Mouse (Mus musculus) c-Kit-positive CD71-positive TER-119-negative erythroid progenitor cells, embryonic 14.5 days (primary cell): ENCODE measurements around the gene Cyp46a1.

Experiments used
- DNase-seq: peaks from one replicate; pipeline ENCODE4 v3.0.0-alpha.2; 2013; ENCODE audit warnings: low read depth

The Cyp46a1 gene

DNA sequence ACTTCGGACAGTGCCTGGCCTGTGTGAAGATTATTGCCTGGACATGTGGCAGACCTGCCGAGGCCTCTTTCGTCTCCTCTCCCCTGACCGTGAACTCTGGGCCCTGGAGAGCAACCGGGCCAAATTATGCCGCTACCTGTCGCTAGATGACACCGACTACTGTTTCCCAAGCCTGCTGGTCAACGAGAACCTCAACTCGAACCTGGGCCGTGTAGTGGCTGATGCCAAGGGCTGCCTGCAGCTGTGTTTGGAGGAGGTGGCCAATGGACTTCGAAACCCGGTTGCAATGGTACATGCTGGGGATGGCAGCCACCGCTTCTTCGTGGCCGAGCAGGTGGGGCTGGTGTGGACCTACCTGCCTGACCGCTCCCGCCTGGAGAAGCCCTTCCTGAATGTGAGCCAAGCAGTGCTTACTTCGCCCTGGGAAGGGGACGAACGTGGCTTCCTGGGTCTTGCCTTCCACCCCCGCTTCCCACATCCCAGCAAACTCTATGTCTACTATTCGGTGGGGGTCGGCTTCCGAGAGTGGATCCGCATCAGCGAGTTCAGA is 22.4 kb upstream of the Cyp46a1 start:
- no peak for DNase-seq

GRCm38 (mm10) chr12:108312432-108312851 is 21.7 kb upstream of the Cyp46a1 start:
- DNase-seq: no peak

- no peak for DNase-seq
Measured at GRCm38 (mm10) chr12:108313244-108313772, 20.9 kb upstream of the Cyp46a1 start.

GRCm38 (mm10) chr12:108315818-108316217 is 18.4 kb upstream of the Cyp46a1 start:
- no peak for DNase-seq

- no peak for DNase-seq
Measured at GRCm38 (mm10) chr12:108316655-108317054, 17.5 kb upstream of the Cyp46a1 start.

- DNase-seq: no peak
Measured at GRCm38 (mm10) chr12:108317201-108317738, 16.9 kb upstream of the Cyp46a1 start.

DNA sequence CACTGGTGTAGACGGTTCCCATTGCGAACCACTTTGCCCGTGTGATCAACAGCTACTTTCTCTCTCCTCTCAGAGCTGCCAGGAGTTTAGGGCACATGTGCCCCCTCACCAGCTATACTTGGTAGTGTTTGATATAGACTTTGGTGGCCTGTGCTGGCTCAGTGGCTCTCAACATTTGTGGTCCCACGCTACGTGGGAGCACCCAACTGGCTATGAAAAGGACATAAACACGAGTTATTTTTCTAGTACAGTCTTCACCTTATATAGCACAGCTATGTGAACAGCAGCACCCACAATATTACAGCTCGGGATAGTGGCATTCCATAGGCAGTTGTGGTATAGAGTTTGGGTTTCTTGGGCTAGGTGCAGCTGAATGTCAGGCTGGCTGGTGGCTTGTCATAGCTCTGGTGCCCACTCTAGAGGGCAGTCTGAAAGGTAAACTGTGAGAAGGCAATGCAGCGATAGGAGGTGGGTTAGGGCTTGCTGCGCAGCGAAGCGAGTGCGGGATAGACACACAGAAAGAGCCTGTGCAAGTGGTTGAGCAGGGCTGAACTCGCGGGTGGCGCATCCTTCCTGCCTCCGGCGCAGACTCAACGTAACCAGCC is 16.3 kb upstream of the Cyp46a1 start:
- no peak for DNase-seq

DNA sequence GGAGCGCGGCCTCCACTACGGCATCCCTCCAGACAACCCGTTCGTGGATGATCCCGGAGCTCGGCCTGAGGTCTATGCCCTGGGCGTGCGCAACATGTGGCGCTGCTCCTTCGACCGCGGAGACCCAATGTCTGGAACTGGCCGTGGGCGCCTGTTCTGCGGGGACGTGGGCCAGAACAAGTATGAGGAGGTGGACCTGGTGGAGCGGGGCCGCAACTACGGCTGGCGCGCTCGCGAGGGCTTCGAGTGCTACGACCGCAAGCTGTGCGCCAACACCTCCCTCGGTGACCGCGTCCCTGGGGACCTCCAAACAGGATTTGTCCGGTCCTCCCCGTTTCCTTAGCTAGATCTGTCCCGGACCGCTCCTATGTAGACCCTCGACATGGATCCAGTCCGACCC is 15.7 kb upstream of the Cyp46a1 start:
- DNase-seq: no peak

DNA sequence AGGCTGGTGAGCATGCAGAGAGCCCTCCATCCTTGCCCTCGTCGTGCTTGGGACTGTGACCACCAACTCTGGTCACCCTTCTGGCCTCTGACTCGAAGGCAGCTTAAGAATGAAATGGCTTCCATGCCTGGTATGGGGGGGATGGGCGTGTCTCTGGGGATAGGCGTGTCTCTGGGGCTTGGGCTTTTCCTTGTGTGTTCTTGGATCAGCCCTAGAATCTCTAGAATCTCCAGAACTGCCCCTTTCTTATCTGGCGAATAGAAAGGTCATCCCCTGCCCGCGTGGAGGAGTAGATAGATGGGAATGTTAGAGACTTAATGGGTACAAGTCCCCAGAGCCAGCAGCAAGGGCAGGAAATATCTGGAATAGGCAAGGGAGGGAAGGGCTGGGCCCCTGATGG is 14.1 kb upstream of the Cyp46a1 start:
- no peak for DNase-seq

GRCm38 (mm10) chr12:108326401-108326800 is 7.8 kb upstream of the Cyp46a1 start:
- no peak for DNase-seq

GRCm38 (mm10) chr12:108327889-108328491 is 6.2 kb upstream of the Cyp46a1 start:
- no peak for DNase-seq

GRCm38 (mm10) chr12:108333056-108333455 is 1.1 kb upstream of the Cyp46a1 start:
- DNase-seq: peak; percentile 48

- no peak for DNase-seq
Measured at GRCm38 (mm10) chr12:108333481-108333882, 699 bp upstream of the Cyp46a1 start.

GRCm38 (mm10) chr12:108334529-108334928 is 348 bp downstream of the Cyp46a1 start:
- DNase-seq: no peak

- DNase-seq: peak; percentile 10
Measured at GRCm38 (mm10) chr12:108338572-108339190, 4.5 kb downstream of the Cyp46a1 start.

GRCm38 (mm10) chr12:108348151-108348550 is 14.0 kb downstream of the Cyp46a1 start:
- no peak for DNase-seq

DNA sequence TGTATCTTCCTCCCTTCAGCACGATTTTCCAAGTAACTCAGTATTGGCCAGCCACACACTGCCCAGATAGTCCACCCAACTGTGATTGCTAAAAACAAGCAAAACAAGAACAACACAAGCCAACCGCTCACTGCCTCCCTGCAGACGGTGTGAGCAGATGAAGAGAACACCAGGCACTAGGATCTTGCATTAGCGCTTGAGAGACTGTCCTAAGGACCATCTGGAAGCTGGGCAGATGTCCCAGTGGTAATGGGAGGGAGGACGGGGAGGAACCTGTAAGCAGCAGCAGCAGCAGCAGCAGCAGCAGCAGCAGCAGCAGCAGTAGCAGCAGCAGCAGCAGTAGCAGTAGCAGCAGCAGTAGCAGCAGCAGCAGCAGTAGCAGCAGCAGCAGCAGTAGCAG is 14.8 kb downstream of the Cyp46a1 start:
- DNase-seq: no peak

DNA sequence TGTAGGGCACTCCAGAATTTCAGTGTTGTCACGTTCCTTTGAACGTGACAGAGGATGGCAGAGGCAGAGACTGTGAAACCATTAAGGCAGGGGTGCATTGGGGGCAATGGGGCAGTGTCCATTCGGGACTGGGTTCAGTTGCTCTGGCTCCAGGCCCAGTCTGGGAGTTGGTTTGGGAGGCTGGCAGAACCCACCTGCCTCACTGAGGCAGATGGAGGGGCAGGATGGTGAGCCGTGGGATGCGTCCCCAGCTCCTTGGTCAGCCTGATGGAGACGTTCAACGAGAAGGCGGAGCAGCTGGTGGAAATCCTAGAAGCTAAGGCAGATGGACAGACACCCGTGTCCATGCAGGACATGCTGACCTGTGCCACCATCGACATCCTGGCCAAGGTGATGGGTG is 16.8 kb downstream of the Cyp46a1 start:
- no peak for DNase-seq

DNA sequence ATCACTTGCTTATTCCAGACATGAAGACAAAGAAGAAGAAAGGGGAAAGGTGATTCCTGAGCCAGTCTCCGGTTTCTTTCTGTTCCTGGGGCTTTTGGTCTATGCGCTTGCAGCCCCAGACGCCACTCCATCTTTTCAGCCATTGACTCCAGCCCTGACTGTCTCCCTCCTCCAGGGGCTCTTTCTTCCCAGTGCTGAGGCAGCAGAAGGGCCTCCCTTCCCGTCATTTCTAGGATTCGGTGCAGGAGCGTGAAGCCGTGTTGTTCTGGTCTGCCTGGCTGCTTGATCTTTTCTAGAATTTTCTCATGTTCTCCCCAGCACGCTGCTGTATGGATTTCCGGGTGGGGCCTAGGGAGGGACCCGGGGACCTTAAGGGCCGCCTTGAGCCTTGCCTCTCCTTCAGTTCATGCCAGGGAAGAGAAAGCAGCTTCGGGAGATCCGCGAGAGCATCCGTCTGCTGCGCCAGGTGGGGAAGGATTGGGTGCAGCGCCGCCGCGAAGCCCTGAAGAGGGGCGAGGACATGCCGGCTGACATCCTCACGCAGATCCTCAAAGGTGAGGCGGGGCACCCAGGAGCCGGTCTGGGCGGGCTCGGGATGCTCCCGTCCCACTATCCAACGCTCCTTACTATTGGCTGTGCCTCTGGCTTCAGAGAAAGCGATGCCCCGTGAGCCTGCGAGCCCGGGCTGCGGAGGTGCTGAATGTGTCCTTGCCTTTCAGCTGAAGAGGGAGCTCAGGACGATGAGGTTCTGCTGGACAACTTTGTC is 18.4 kb downstream of the Cyp46a1 start:
- DNase-seq: no peak

GRCm38 (mm10) chr12:108354284-108354683 is 20.1 kb downstream of the Cyp46a1 start:
- DNase-seq: no peak

- DNase-seq: no peak
Measured at GRCm38 (mm10) chr12:108355271-108355670, 21.1 kb downstream of the Cyp46a1 start.

DNA sequence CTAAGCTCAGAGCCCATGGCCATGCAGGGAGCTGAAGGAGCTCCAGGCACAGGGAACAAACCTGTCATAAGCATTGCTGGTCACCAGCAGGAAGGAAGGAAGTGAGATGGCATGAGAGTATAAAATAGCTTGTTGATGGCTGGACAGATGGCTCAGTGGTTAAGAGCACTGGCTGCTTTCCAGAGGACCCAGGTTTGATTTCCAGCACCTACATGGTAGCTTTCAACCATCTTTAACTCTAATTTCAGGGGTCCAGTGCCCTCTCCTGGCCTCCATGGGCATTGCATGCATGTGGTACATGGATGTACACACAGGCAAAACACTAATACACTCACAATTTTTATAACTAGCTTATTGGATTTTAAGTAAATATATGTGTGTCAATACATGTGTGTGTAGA is 21.8 kb downstream of the Cyp46a1 start:
- DNase-seq: no peak
